Comparison of ENCODE assay signal across 10 mouse cellular contexts in the genomic region with DNA sequence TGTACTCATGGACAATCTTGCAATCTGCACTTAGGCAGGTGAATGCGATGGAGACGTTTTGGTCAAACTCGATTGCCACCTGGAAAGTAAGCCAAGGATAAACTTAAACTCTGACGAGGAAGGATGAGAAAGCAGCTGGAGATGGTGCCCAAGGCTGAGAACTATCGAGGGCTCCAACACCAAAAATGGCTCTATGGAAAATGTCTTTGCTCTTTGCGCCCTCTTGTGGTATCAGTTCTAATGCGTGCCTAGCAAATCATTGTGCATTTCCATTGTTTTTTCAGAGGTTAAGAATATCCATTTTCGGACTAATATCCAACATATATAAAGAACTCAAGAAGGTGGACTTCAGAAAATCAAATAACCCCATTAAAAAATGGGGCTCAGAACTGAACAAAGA. TPM values are rescaled to one million over a fixed set of nuclear protein-coding genes. Genes with fewer than 3 reads are reported as not detected.
DNase-seq lines count a peak whose midpoint lies in the region.
"Had no signal": no experiment of that assay in that cellular context is flagged by ENCODE, and none has a peak within 500 bp of the region (broad histone marks: within the 10 kb centered on the region; RNA-seq: fewer than 3 reads in every experiment).

No protein-coding gene starts in this region.

- DNase-seq in heart, adult 8-10 months (ENCODE audit: low spot score) = peak; percentile 24
- no peak for DNase-seq in heart, postnatal 25 days (ENCODE audit: low spot score)
- DNase-seq in right cerebral cortex, adult 18-20 months = peak; percentile 39
- DNase-seq in right cerebral cortex, postnatal 36 days (ENCODE audit: low spot score in 2 of 2) = no peak
- DNase-seq in c-Kit-positive CD71-positive TER-119-negative erythroid progenitor cells, embryonic 14.5 days (ENCODE audit: low read depth) = peak; percentile 23
- peak; percentile 53 to 59 for DNase-seq in kidney, postnatal 36 days
- DNase-seq in splenic B cell, adult 2 months (ENCODE audit: low read depth, low spot score) = peak; percentile 57
- DNase-seq in natural killer cell, adult 2 months (ENCODE audit: low spot score in 2 of 2) = no peak

- intact Hi-C loops in heart, postnatal 25 days (cut with DNase I) = loop anchor here (10.0 kb wide), 1 partner anchor 202 kb away; no protein-coding TSS in a partner anchor

- H3K27me3 ChIP-seq in splenic B cell, adult 2 months (ENCODE audit: control insufficient read depth, insufficient read depth, low read length, poor library complexity, severe bottlenecking) = no peaks in the 10 kb centered on the region; the same call in 1 of the 2 replicates
- H3K27me3 ChIP-seq: embryonic facial prominence, embryonic 12.5 days; limb, embryonic 12.5 days had no signal

- no peaks in the 10 kb centered on the region for H3K36me3 ChIP-seq in splenic B cell, adult 2 months (ENCODE audit: control insufficient read depth, insufficient read depth, low read length, poor library complexity, severe bottlenecking)
- H3K36me3 ChIP-seq: embryonic facial prominence, embryonic 12.5 days; limb, embryonic 12.5 days had no signal

RNA-seq across cellular contexts. Expression of a gene that starts 26.1 kb away (rescaled TPM):
- total RNA-seq in heart, adult 8-10 months (2022) = 1 to 10 TPM; 3.5 to 9.4 (median 5.5) TPM
- total RNA-seq in heart, postnatal 25 days (2021) = 1 to 10 TPM; 5.5 to 8.2 TPM

RNA-seq across cellular contexts. Expression of a gene that starts 38.9 kb away (rescaled TPM):
- not detected for total RNA-seq in heart, adult 8-10 months (2022)
- total RNA-seq in heart, postnatal 25 days (2021) = not detected

Comparison
In these comparisons a context has a peak if more than half of its experiments do, and no peak if none do; other contexts are left out.
1. DNase-seq: peak in heart, adult 8-10 months (single experiment), right cerebral cortex, adult 18-20 months (single experiment), c-Kit-positive CD71-positive TER-119-negative erythroid progenitor cells, embryonic 14.5 days (single experiment), kidney, postnatal 36 days (2 of 2) and splenic B cell, adult 2 months (single experiment); none in heart, postnatal 25 days (single experiment), right cerebral cortex, postnatal 36 days (0 of 2) and natural killer cell, adult 2 months (0 of 2).